Mouse (Mus musculus): ENCODE measurements at regions not wholly inside any gene's neighbourhood (a gene's known extent, or its start where the extent isn't known, plus 50 kb on each side); places are given as distances from the start of the nearest gene placed in this dataset.

DNA sequence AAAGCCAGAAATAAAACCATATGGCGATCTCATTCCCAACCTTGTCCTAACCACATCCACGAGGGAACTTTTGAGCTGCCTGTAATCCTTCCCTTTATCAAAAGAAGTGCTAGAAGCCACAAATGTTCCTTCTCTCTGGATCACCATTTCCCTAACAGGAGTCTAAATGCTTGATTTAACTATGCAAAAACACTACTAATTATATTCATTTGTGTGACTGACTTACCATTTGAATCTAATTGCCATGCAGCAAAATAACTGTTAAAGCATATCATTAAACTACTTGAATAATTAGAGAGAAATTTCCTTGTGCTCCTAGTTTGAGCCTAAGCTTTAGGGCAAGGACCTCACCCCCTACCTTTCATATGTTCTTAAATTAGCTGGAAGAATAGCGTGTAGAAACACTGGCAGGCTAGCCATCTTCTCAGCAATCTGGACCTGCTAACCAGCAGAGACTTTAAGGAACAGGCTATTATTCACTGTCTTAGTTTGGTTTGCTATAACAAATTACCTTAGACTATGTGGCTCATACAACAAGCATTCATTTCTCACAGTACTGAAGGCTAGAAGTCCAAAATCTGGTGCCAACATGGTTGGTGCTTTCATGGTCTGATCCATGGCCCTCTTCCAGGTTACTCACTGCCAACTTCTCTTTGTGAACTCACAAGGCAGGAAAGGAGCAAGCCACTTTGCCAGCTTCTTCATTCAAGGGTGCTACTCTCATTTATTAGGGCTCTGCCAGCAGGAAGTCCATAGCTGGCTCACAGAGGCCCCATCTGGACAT lies 183.7 kb downstream of the Rpl36a-ps1 start:
- Histone ChIP-seq H3K4me3 (ENCODE audit: inconsistent target) (no peak overlapping the region), H3K27ac (no peak overlapping the region), H3K79me2 (ENCODE audit: inconsistent target) (no peaks in the 10 kb centered on the region), H3K36me3 (ENCODE audit: inconsistent target) (no peaks in the 10 kb centered on the region)
- 95% methylated on average over 3 of the region's 3 CpGs for WGBS (ENCODE audit: missing documents)

DNA sequence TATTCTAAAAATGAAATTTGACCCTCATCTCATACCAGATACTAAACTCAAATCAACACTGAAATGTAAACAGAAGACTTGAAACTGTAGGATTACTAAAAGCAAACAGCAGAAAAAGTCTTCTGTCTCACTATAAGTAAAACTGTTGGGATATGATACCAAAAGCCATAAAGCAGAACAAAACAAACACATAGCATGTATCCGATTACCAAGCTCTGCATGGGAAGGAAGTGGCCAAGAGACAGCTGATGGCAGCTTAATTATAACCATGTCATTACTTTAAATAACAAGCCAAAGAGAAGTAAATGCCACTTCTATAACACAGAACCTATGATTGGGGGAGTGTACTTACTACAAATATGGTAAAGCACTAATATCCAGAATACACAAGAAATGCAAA lies 186.0 kb downstream of the Rpl36a-ps1 start:
- Histone ChIP-seq H3K36me3 (ENCODE audit: inconsistent target) (no peaks in the 10 kb centered on the region), H3K27ac (no peak overlapping the region), H3K79me2 (ENCODE audit: inconsistent target) (no peaks in the 10 kb centered on the region), H3K4me3 (ENCODE audit: inconsistent target) (no peak overlapping the region)
- WGBS (ENCODE audit: missing documents), result 20% methylated on average over 1 of the region's 1 CpGs

- 91% methylated on average over 6 of the region's 6 CpGs for WGBS (ENCODE audit: missing documents)
- H3K4me3 ChIP-seq (ENCODE audit: inconsistent target), result no peak overlapping the region
- no peaks in the 10 kb centered on the region for H3K36me3 ChIP-seq (ENCODE audit: inconsistent target)
- no peak overlapping the region for H3K27ac ChIP-seq
- no peaks in the 10 kb centered on the region for H3K79me2 ChIP-seq (ENCODE audit: inconsistent target)
Measured at GRCm38 (mm10) chr14:98805066-98805465, 189.1 kb downstream of the Rpl36a-ps1 start.

DNA sequence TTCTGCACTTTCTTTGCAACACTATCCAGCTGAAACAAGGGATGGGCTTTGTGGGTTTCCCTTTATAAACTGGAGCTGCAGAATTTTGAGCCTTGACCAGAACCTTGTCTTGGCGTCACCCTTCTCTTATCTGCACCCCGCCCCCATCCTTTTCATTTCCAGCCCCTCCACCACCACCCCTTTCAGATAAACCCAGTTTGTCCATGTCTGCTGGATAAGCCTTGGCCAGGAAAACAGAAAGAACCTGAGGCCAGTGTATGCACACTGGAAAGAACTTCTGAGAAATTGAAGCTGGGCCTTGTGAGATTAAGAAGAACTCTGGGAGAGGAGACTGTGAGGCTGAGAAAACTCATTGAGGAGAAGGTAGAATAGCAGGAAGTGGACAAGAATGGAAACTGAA lies 192.8 kb downstream of the Rpl36a-ps1 start:
- Histone ChIP-seq H3K4me3 (ENCODE audit: inconsistent target) (no peak overlapping the region), H3K27ac (no peak overlapping the region), H3K36me3 (ENCODE audit: inconsistent target) (no peaks in the 10 kb centered on the region), H3K79me2 (ENCODE audit: inconsistent target) (no peaks in the 10 kb centered on the region)
- WGBS (ENCODE audit: missing documents), result 80% methylated on average over 2 of the region's 2 CpGs

DNA sequence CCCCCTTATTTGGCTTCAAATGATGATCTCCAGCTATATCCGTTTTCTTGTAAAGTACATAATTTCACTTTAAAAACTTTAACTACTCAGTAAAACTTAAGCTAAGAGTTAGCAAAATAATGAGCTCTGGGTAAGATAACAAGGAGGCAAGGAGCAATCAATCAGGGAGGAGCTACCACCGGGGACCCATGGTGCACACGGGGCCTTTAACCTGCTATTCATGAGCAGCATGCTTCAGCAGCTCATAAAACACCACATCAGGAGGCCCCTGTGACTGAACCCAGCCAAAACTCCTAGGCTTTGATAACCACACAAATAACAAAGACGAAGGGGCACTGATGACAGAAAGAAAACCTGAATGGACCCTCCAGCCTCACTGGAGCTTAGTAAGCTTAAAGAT lies 202.1 kb downstream of the Rpl36a-ps1 start:
- 89% methylated on average over 4 of the region's 4 CpGs for WGBS (ENCODE audit: missing documents)
- no peaks in the 10 kb centered on the region for H3K36me3 ChIP-seq (ENCODE audit: inconsistent target)
- no peaks in the 10 kb centered on the region for H3K79me2 ChIP-seq (ENCODE audit: inconsistent target)
- H3K4me3 ChIP-seq (ENCODE audit: inconsistent target), result no peak overlapping the region
- H3K27ac ChIP-seq, result no peak overlapping the region

- no peaks in the 10 kb centered on the region for H3K36me3 ChIP-seq (ENCODE audit: inconsistent target)
- no peak overlapping the region for H3K4me3 ChIP-seq (ENCODE audit: inconsistent target)
- no peak overlapping the region for H3K27ac ChIP-seq
- H3K79me2 ChIP-seq (ENCODE audit: inconsistent target), result no peaks in the 10 kb centered on the region
- WGBS (ENCODE audit: missing documents), result 85% methylated on average over 6 of the region's 6 CpGs
Measured at GRCm38 (mm10) chr14:98791232-98791906, 202.7 kb downstream of the Rpl36a-ps1 start.

GRCm38 (mm10) chr14:98789794-98790193 lies 204.3 kb downstream of the Rpl36a-ps1 start:
- Histone ChIP-seq H3K4me3 (ENCODE audit: inconsistent target) (no peak overlapping the region), H3K27ac (no peak overlapping the region), H3K79me2 (ENCODE audit: inconsistent target) (no peaks in the 10 kb centered on the region), H3K36me3 (ENCODE audit: inconsistent target) (no peaks in the 10 kb centered on the region)
- WGBS (ENCODE audit: missing documents), result 6% methylated on average over 6 of the region's 6 CpGs

- WGBS (ENCODE audit: missing documents), result 94% methylated on average over 12 of the region's 12 CpGs
- Histone ChIP-seq H3K36me3 (ENCODE audit: inconsistent target) (no peaks in the 10 kb centered on the region), H3K27ac (no peak overlapping the region), H3K79me2 (ENCODE audit: inconsistent target) (no peaks in the 10 kb centered on the region), H3K4me3 (ENCODE audit: inconsistent target) (no peak overlapping the region)
Measured at GRCm38 (mm10) chr14:98781711-98782110, 212.4 kb downstream of the Rpl36a-ps1 start.

DNA sequence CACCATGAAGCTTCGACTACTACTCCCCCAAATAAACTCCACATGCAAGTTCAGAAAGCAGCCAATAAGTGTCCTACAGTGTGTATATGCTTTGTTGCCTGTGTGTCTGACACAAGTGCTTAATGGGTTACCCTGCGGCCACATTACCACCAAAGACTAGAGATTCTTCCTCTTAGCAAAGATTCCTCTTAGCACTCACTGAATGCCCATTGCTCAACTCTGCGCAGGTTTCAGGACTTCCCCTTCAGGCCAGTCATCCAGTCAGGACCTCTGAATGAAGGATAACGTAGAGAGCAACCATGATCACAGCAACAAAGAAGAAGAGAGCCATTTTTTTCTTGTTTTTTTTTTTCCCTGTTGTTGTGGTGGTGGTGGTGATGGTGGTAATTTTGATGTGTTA lies 222.0 kb downstream of the Rpl36a-ps1 start:
- WGBS (ENCODE audit: missing documents), result 45% methylated on average over 4 of the region's 4 CpGs
- H3K36me3 ChIP-seq (ENCODE audit: inconsistent target), result no peaks in the 10 kb centered on the region
- no peak overlapping the region for H3K27ac ChIP-seq
- H3K79me2 ChIP-seq (ENCODE audit: inconsistent target), result no peaks in the 10 kb centered on the region
- H3K4me3 ChIP-seq (ENCODE audit: inconsistent target), result no peak overlapping the region

- WGBS (ENCODE audit: missing documents), result 73% methylated on average over 2 of the region's 2 CpGs
- H3K4me3 ChIP-seq (ENCODE audit: inconsistent target), result no peak overlapping the region
- no peak overlapping the region for H3K27ac ChIP-seq
- H3K36me3 ChIP-seq (ENCODE audit: inconsistent target), result no peaks in the 10 kb centered on the region
- H3K79me2 ChIP-seq (ENCODE audit: inconsistent target), result no peaks in the 10 kb centered on the region
Measured at GRCm38 (mm10) chr14:98768845-98769244, 225.3 kb downstream of the Rpl36a-ps1 start.

GRCm38 (mm10) chr14:98767481-98767880 lies 226.6 kb downstream of the Rpl36a-ps1 start:
- WGBS (ENCODE audit: missing documents), result 90% methylated on average over 7 of the region's 7 CpGs
- H3K27ac ChIP-seq, result no peak overlapping the region
- no peaks in the 10 kb centered on the region for H3K36me3 ChIP-seq (ENCODE audit: inconsistent target)
- no peak overlapping the region for H3K4me3 ChIP-seq (ENCODE audit: inconsistent target)
- no peaks in the 10 kb centered on the region for H3K79me2 ChIP-seq (ENCODE audit: inconsistent target)

GRCm38 (mm10) chr14:98765358-98765757 lies 228.8 kb downstream of the Rpl36a-ps1 start:
- H3K4me3 ChIP-seq (ENCODE audit: inconsistent target), result no peak overlapping the region
- no peak overlapping the region for H3K27ac ChIP-seq
- no peaks in the 10 kb centered on the region for H3K36me3 ChIP-seq (ENCODE audit: inconsistent target)
- H3K79me2 ChIP-seq (ENCODE audit: inconsistent target), result no peaks in the 10 kb centered on the region

- Histone ChIP-seq H3K27ac (no peak overlapping the region), H3K79me2 (ENCODE audit: inconsistent target) (no peaks in the 10 kb centered on the region), H3K4me3 (ENCODE audit: inconsistent target) (no peak overlapping the region), H3K36me3 (ENCODE audit: inconsistent target) (no peaks in the 10 kb centered on the region)
- 98% methylated on average over 6 of the region's 6 CpGs for WGBS (ENCODE audit: missing documents)
Measured at GRCm38 (mm10) chr14:98750766-98751165, 243.4 kb downstream of the Rpl36a-ps1 start.

GRCm38 (mm10) chr14:98749086-98750027 lies 244.8 kb downstream of the Rpl36a-ps1 start:
- no peaks in the 10 kb centered on the region for H3K79me2 ChIP-seq (ENCODE audit: inconsistent target)
- WGBS (ENCODE audit: missing documents), result 91% methylated on average over 14 of the region's 14 CpGs
- no peak overlapping the region for H3K27ac ChIP-seq
- H3K36me3 ChIP-seq (ENCODE audit: inconsistent target), result no peaks in the 10 kb centered on the region
- no peak overlapping the region for H3K4me3 ChIP-seq (ENCODE audit: inconsistent target)

Measured in macrophage (primary cell).